ENCODE assay signal across 23 mouse cellular contexts in the genomic region with DNA sequence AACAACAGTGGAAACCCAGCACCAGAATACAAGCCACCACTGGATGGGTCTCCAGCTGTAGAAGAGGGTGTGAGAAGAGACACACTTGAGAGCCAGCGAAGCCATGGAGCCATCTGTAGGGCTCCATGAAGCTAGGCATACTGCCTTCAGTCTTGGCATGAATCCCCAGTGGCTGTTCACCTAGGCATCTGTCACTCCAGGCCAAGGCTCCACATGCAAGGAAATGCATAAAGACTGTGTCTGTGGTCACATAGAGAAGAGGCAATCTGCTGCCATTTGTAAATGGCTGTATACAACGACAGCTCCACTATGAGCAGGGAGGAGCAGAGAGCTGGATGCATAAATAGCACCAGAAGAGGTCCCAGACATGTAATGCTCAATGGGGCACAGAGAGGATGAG.
DNase-seq lines count a peak whose midpoint lies in the region; ATAC-seq and TF ChIP-seq lines count a peak whose summit lies in the region.
"Had no signal": no experiment of that assay in that cellular context is flagged by ENCODE, and none has a peak within 500 bp of the region (broad histone marks: within the 10 kb centered on the region; RNA-seq: fewer than 3 reads in every experiment).

No protein-coding gene starts in this region.

- peak; percentile 36; the same call in 1 of the 2 replicates for ATAC-seq in hindbrain, postnatal 0 days
- ATAC-seq in erythroblast, adult 5-6 weeks (replicated peaks; ENCODE audit: low FRiP score, poor library complexity, severe bottlenecking), result no peak

- TF ChIP-seq POLR2A in brain, embryonic 14.5 days (IDR thresholded peaks at IDR 0.05; ENCODE audit: borderline replicate concordance, extremely low read depth, insufficient read depth, insufficient read length, poor library complexity, severe bottlenecking), result no peak

- no peak overlapping the region for H3K9ac ChIP-seq in hindbrain, postnatal 0 days (replicated peaks; ENCODE audit: low read length)
- H3K9ac ChIP-seq: embryonic facial prominence, embryonic 13.5 days; forebrain, postnatal 0 days; limb, embryonic 15.5 days; liver, embryonic 15.5 days; midbrain, embryonic 15.5 days had no signal

- no peak overlapping the region for H3K4me3 ChIP-seq in hindbrain, postnatal 0 days (ENCODE audit: low read length)
- no peak overlapping the region for H3K4me3 ChIP-seq in hindbrain, embryonic 10.5 days
- H3K4me3 ChIP-seq: embryonic facial prominence, embryonic 13.5 days; limb, embryonic 15.5 days; liver, embryonic 15.5 days; midbrain, embryonic 15.5 days; myocyte had no signal

- no peak overlapping the region for H3K27ac ChIP-seq in hindbrain, postnatal 0 days
- H3K27ac ChIP-seq in hindbrain, embryonic 10.5 days, result no peak overlapping the region
- H3K27ac ChIP-seq: embryonic facial prominence, embryonic 13.5 days; limb, embryonic 15.5 days; liver, embryonic 15.5 days; midbrain, embryonic 15.5 days had no signal

- WGBS in hindbrain, postnatal 0 days, result 68% methylated on average over 2 of the region's 2 CpGs
- WGBS in hindbrain, embryonic 10.5 days, result 89% methylated on average over 2 of the region's 2 CpGs

- DNase-seq in hindbrain, postnatal 0 days (ENCODE audit: low spot score), result no peak
- no peak for DNase-seq in hindbrain, embryonic 10.5 days (ENCODE audit: low spot score)
- DNase-seq in brain, embryonic 14.5 days (ENCODE audit: low read depth), result peak; percentile 43
- peak; percentile 69 for DNase-seq in cerebellum, adult 11-12 months
- peak; percentile 79 to 82 for DNase-seq in cerebellum, postnatal 10 days
- DNase-seq in layer of hippocampus, postnatal 36 days, result no peak
- DNase-seq: adrenal gland, adult 2 months; B cell, adult 2 months; forebrain, postnatal 0 days; gastrocnemius, postnatal 36 days; kidney, adult 18-20 months; kidney, postnatal 4 days; lung, postnatal 4 days; thymus, adult 18-20 months; thymus, postnatal 36 days had no signal

- H3K4me1 ChIP-seq in hindbrain, postnatal 0 days (ENCODE audit: insufficient read depth, low read length), result 0 out of 2 replicates have a peak, but pooled peaks cover 3% of the 10 kb centered on the region
- 0 out of 2 replicates have a peak, but pooled peaks cover 3% of the 10 kb centered on the region for H3K4me1 ChIP-seq in hindbrain, embryonic 10.5 days (replicated peaks)
- H3K4me1 ChIP-seq: liver, embryonic 15.5 days had no signal

- TF ChIP-seq CTCF in hindbrain, postnatal 0 days (IDR thresholded peaks at IDR 0.05; ENCODE audit: low read depth), result no peak
- TF ChIP-seq CTCF in brain, embryonic 14.5 days (IDR thresholded peaks at IDR 0.05; ENCODE audit: borderline replicate concordance, extremely low read depth, insufficient read depth, insufficient read length), result no peak

- no peaks in the 10 kb centered on the region for H3K9me3 ChIP-seq in hindbrain, postnatal 0 days (ENCODE audit: low read length)
- H3K9me3 ChIP-seq in hindbrain, embryonic 10.5 days, result no peaks in the 10 kb centered on the region
- H3K9me3 ChIP-seq: embryonic facial prominence, embryonic 13.5 days; G1E; limb, embryonic 15.5 days; liver, embryonic 15.5 days; midbrain, embryonic 15.5 days had no signal

- no peaks in the 10 kb centered on the region for H3K36me3 ChIP-seq in hindbrain, postnatal 0 days (ENCODE audit: insufficient read depth, low read length)
- H3K36me3 ChIP-seq in hindbrain, embryonic 10.5 days, result no peaks in the 10 kb centered on the region
- H3K36me3 ChIP-seq: embryonic facial prominence, embryonic 13.5 days; G1E; limb, embryonic 15.5 days; liver, embryonic 15.5 days; midbrain, embryonic 15.5 days had no signal

- H3K27me3 ChIP-seq in hindbrain, postnatal 0 days (ENCODE audit: insufficient read depth, low read length), result no peaks in the 10 kb centered on the region
- H3K27me3 ChIP-seq in hindbrain, embryonic 10.5 days (ENCODE audit: insufficient read depth, poor library complexity, severe bottlenecking), result no peaks in the 10 kb centered on the region
- H3K27me3 ChIP-seq: CH12.LX; embryonic facial prominence, embryonic 13.5 days; liver, embryonic 15.5 days; midbrain, embryonic 15.5 days had no signal

- H3K4me2 ChIP-seq in hindbrain, postnatal 0 days (ENCODE audit: low read depth, low read length), result no peak overlapping the region
- H3K4me2 ChIP-seq: embryonic facial prominence, embryonic 13.5 days; limb, embryonic 15.5 days; liver, embryonic 15.5 days had no signal

Comparison
In these comparisons a context has a peak if more than half of its experiments do, and no peak if none do; other contexts are left out.
1. DNase-seq: peak in brain, embryonic 14.5 days (single experiment), cerebellum, adult 11-12 months (single experiment) and cerebellum, postnatal 10 days (2 of 2); none in hindbrain, postnatal 0 days (single experiment), hindbrain, embryonic 10.5 days (single experiment) and layer of hippocampus, postnatal 36 days (0 of 2).